Mouse (Mus musculus) midbrain, embryonic 14.5 days (tissue): Measurements from ENCODE around the gene Lyrm2. TPM values are rescaled to one million over a fixed set of nuclear protein-coding genes. Genes with fewer than 3 reads are reported as not detected.

ENCODE experiments used
- ATAC-seq: fragments of 200-750 bp; cut with Nextera tagmentation; 2 replicates; pipeline ENCODE4 v1.8.0; 2017; ENCODE audit warnings: moderate number of reproducible peaks, moderate library complexity; ENCODE audit not compliant: low FRiP score, low TSS enrichment
- DNase-seq: peaks from one replicate; pipeline ENCODE4 v3.0.0-alpha.2; 2015
- H3K27ac ChIP-seq: fragments of 300-500 bp; sonication (generic); replicated peaks from 2 replicates; pipeline ENCODE4 v1.5.1; 2014; ENCODE audit warnings: mild to moderate bottlenecking, low read depth, low read length, moderate library complexity
- H3K27me3 ChIP-seq: fragments of 300-500 bp; sonication (generic); 2 replicates; pipeline ENCODE4 v1.6.1; 2014; ENCODE audit warnings: low read length, control low read depth, mixed read lengths; ENCODE audit not compliant: control insufficient read depth, insufficient read depth
- H3K36me3 ChIP-seq: fragments of 300-500 bp; sonication (generic); 2 replicates; pipeline ENCODE4 v1.6.1; 2014; ENCODE audit warnings: low read length, control low read depth; ENCODE audit not compliant: control insufficient read depth, insufficient read depth
- H3K4me1 ChIP-seq: fragments of 300-500 bp; sonication (generic); 2 replicates; pipeline ENCODE4 v1.6.1; 2014; ENCODE audit warnings: mild to moderate bottlenecking, antibody characterized with exemption, low read length, control low read depth; ENCODE audit not compliant: control insufficient read depth, insufficient read depth
- H3K4me2 ChIP-seq: fragments of 300-500 bp; sonication (generic); 2 replicates; pipeline ENCODE4 v1.6.1; 2014; ENCODE audit warnings: mild to moderate bottlenecking, low read length, moderate library complexity
- H3K4me3 ChIP-seq: fragments of 300-500 bp; sonication (generic); replicated peaks from 2 replicates; pipeline ENCODE4 v1.5.1; 2014; ENCODE audit warnings: low read depth, low read length
- H3K9ac ChIP-seq: fragments of 300-500 bp; sonication (generic); replicated peaks from 2 replicates; pipeline ENCODE4 v1.6.1; 2014; ENCODE audit warnings: mild to moderate bottlenecking, low read length, moderate library complexity
- H3K9me3 ChIP-seq: fragments of 300-500 bp; sonication (generic); 2 replicates; pipeline ENCODE4 v1.6.1; 2016; ENCODE audit warnings: low read length, control low read depth, mixed read lengths; ENCODE audit not compliant: control insufficient read depth
- WGBS: fragments of 180-500 bp; shearing (Covaris S2); extraction: QIAGEN DNeasy Blood & Tissue Kit; methylation state at CpG from one replicate; pipeline ENCODE4 v1.1.7; 2014; 5-methylcytosine and 5-hydroxymethylcytosine counted together
- polyA plus RNA-seq: library from polyadenylated mRNA; unstranded; fragments of >200 nt; fragmentation: Nextera tagmentation; extraction: Ambion mirVana; gene quantifications from 2 replicates; pipeline ENCODE4 v1.2.1, GENCODE M21; 2014

The Lyrm2 gene
- polyA plus RNA-seq, 1 experiment from 2014 or later: 139 TPM

DNA sequence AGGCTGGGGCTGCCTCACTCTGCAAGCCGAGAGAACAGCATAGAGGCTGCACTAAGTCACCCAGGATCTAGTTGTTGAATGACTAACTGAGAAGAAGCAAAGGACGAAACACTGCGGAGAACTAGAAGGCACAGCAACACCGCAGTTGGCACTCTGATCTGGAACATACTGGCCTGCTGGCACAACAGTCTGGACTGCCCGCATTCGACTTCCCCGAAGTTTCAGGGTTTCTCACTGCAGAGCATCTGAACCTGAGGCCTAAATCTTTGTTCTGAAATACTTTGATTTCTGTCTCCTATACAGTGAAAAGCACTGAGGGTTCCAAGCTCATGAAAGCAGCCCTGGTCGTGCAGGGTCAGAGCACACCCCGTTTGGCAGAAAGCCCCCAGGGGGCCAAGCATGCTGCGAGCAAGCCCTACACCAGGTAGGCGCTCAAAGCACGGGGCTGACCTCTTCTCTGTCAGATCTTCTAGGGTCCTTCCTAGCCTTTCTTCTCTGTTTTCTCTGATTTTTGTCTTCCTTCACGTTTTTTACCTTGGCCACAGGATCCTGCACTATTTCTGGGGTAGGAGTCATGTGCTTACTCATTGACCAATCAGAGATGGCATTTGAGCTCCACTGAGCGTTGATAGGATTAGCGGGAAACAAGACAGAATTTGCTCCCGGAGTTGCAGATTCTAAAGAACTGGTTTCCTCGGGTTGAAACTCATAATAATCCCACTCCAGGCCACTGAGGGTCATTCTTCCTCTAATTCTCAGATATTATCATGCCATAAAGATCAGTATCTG lies 33.6 kb downstream of the Lyrm2 start:
- DNase-seq: peak; percentile 71
- H3K27ac ChIP-seq: no peak overlapping the region
- ATAC-seq: no peak
- H3K4me2 ChIP-seq: peak overlapping the region; percentile 49
- no peak overlapping the region for H3K9ac ChIP-seq
- no peaks in the 10 kb centered on the region for H3K9me3 ChIP-seq
- H3K27me3 ChIP-seq: no peaks in the 10 kb centered on the region
- 49% methylated on average over 17 of the region's 17 CpGs for WGBS
- H3K4me1 ChIP-seq: peaks cover 13% of the 10 kb centered on the region; the same call in 1 of the 2 replicates
- no peaks in the 10 kb centered on the region for H3K36me3 ChIP-seq
- H3K4me3 ChIP-seq: peak overlapping the region; percentile 28

DNA sequence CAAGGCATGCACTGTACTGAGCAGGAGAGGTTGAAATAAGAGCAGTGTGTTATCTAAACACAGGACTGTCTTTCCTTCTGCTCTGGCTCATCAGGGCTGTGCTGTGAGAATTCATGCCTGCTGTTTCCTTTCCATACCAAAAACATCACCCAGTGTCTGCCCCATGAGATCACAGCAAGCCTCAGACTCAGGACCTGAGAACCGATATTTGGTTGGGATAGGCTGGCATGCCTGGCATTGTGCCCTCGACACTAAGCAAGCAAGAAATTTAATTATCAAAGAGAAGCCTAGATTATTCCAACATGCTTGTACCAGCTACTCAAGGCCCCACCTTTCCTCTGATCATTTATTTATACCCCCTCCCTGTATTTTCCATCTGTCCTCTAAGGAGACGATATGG lies 34.5 kb downstream of the Lyrm2 start:
- no peak overlapping the region for H3K27ac ChIP-seq
- 73% methylated on average over 3 of the region's 3 CpGs for WGBS

DNA sequence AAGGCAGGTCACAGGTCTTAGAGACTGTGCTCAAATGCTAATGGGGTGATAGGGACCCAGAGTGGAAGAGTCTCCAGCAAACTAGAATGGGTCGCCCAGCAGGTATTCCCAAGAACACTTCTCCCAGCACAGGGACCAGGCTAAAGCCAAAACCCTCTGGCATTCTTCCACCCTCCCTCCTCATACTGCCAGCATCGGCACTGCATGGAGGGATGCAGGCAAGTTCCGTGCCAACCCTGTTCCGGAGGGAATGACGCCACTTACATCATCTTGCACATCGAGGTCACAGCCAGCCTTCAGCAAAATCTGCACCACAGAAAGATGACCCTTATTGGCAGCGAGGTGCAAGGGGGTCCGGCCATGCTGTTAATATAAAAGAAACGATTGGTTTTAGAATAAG lies 36.0 kb downstream of the Lyrm2 start:
- no peak overlapping the region for H3K4me3 ChIP-seq
- H3K27ac ChIP-seq: no peak overlapping the region
- no peaks in the 10 kb centered on the region for H3K27me3 ChIP-seq
- no peaks in the 10 kb centered on the region for H3K9me3 ChIP-seq
- no peak for ATAC-seq
- no peak for DNase-seq
- H3K9ac ChIP-seq: no peak overlapping the region
- H3K4me1 ChIP-seq: peaks cover 13% of the 10 kb centered on the region; the same call in 1 of the 2 replicates
- no peak overlapping the region for H3K4me2 ChIP-seq
- no peaks in the 10 kb centered on the region for H3K36me3 ChIP-seq
- WGBS: 89% methylated on average over 9 of the region's 9 CpGs

More for the DNA sequence above, 34.5 kb downstream of the Lyrm2 start:
- Histone ChIP-seq H3K9ac (no peak overlapping the region), H3K4me2 (no peak overlapping the region), H3K27me3 (no peaks in the 10 kb centered on the region), H3K9me3 (no peaks in the 10 kb centered on the region), H3K36me3 (no peaks in the 10 kb centered on the region), H3K4me1 (peaks cover 13% of the 10 kb centered on the region; the same call in 1 of the 2 replicates), H3K4me3 (no peak overlapping the region)
- DNase-seq: no peak
- no peak for ATAC-seq

DNA sequence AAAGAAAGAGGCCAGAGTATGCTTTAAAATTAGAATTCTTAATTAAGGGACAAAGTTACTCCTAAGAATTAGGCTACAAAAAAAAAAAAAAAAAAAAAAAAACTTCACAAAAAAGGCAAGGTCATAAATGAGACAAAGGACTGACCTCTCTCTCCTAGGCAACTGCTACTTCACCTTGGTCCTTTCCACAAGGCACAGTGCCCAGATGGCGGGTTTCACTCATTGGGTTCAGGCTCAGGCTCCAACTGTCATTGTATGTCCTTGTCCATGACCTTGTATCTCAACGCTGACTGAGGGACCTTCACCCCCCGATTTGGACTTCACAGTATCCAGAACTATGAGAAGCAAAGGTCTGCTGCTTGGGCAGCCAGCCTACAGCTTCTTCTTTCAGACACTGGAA lies 38.3 kb downstream of the Lyrm2 start:
- no peak for DNase-seq
- WGBS: 30% methylated on average over 3 of the region's 3 CpGs
- Histone ChIP-seq H3K4me2 (no peak overlapping the region), H3K36me3 (no peaks in the 10 kb centered on the region), H3K9me3 (no peaks in the 10 kb centered on the region), H3K9ac (no peak overlapping the region), H3K4me1 (peaks cover 13% of the 10 kb centered on the region; the same call in 1 of the 2 replicates), H3K27me3 (no peaks in the 10 kb centered on the region), H3K27ac (0 out of 2 replicates have a peak overlapping the region, but pooled peaks have one; percentile 20), H3K4me3 (no peak overlapping the region)
- ATAC-seq: no peak

Other genes with a start within 250 kb of the Lyrm2 start
- gene Gja10, start 197.5 kb upstream of the Lyrm2 start, polyA plus RNA-seq: 0.14 TPM in 1 of 2 replicates, not detected in the other
- gene Casp8ap2, start 184.8 kb upstream of the Lyrm2 start, polyA plus RNA-seq: 41.3 and 44.9 TPM in 2 replicates
- 18.7 and 19.6 TPM in 2 replicates for gene Mdn1, start 143.1 kb upstream of the Lyrm2 start, polyA plus RNA-seq
- gene Ankrd6, start 150.6 kb downstream of the Lyrm2 start, polyA plus RNA-seq: 25.4 and 31.3 TPM in 2 replicates
- gene Rragd, start 182.8 kb downstream of the Lyrm2 start, polyA plus RNA-seq: 29.1 and 34.4 TPM in 2 replicates
- gene Ube2j1, start 231.2 kb downstream of the Lyrm2 start, polyA plus RNA-seq: 49.7 and 61.6 TPM in 2 replicates